Mouse (Mus musculus) frontal cortex, postnatal 36 days (tissue): ENCODE measurements around the gene Plekhh3.

Experiments used
- DNase-seq, 2 experiments: peaks; one replicate each; pipeline ENCODE4 v3.0.0; 2022; ENCODE audit warnings: low spot score in 2 of 2

The Plekhh3 gene

GRCm38 (mm10) chr11:101186526-101187247, 15.5 kb upstream of the Plekhh3 start:
- no peak for DNase-seq

GRCm38 (mm10) chr11:101185441-101185840, 14.3 kb upstream of the Plekhh3 start:
- DNase-seq: no peak

- DNase-seq: no peak
Observed at GRCm38 (mm10) chr11:101184984-101185383, 13.8 kb upstream of the Plekhh3 start.

- DNase-seq: no peak
Observed at GRCm38 (mm10) chr11:101182771-101183517, 11.8 kb upstream of the Plekhh3 start.

GRCm38 (mm10) chr11:101181961-101182360, 10.8 kb upstream of the Plekhh3 start:
- DNase-seq: no peak

- DNase-seq: no peak
Observed at GRCm38 (mm10) chr11:101180846-101181740, 9.9 kb upstream of the Plekhh3 start.

GRCm38 (mm10) chr11:101180261-101180660, 9.1 kb upstream of the Plekhh3 start:
- no peak for DNase-seq

GRCm38 (mm10) chr11:101179306-101179705, 8.2 kb upstream of the Plekhh3 start:
- no peak for DNase-seq

GRCm38 (mm10) chr11:101178061-101179058, 7.2 kb upstream of the Plekhh3 start:
- no peak for DNase-seq

- DNase-seq: peak in 1 of 2 experiments; percentile 77
Observed at GRCm38 (mm10) chr11:101176933-101177773, 6.0 kb upstream of the Plekhh3 start.

- peak in 1 of 2 experiments; percentile 66 for DNase-seq
Observed at GRCm38 (mm10) chr11:101176117-101176691, 5.1 kb upstream of the Plekhh3 start.

GRCm38 (mm10) chr11:101175636-101176116, 4.5 kb upstream of the Plekhh3 start:
- peak in 1 of 2 experiments; percentile 63 for DNase-seq

- DNase-seq: no peak
Observed at GRCm38 (mm10) chr11:101174851-101175628, 3.9 kb upstream of the Plekhh3 start, which contains the start of gene Ccr10. Ccr10 (minus strand) TSS chr11:101175443.

GRCm38 (mm10) chr11:101174389-101174745, 3.2 kb upstream of the Plekhh3 start:
- no peak for DNase-seq

- DNase-seq: peak in 1 of 2 experiments; percentile 61
Observed at GRCm38 (mm10) chr11:101173631-101174388, 2.7 kb upstream of the Plekhh3 start.

- DNase-seq: no peak
Observed at GRCm38 (mm10) chr11:101173112-101173511, 2.0 kb upstream of the Plekhh3 start.

GRCm38 (mm10) chr11:101172434-101172815, 1.3 kb upstream of the Plekhh3 start:
- DNase-seq: no peak
